Mouse (Mus musculus): ENCODE data around the gene Hibch. TPM values are rescaled to one million over a fixed set of nuclear protein-coding genes. Genes with fewer than 3 reads are reported as not detected.

Gene Hibch
- polyA plus RNA-seq (2012; rRNA removed): 21.0 and 22.7 TPM in 2 replicates

GRCm38 (mm10) chr1:52844782-52845665 is at the start of gene Hibch:
Hibch (plus strand) TSS chr1:52844929.

GRCm38 (mm10) chr1:52816910-52817812 is 27.6 kb upstream of the Hibch start, which contains the start of gene Inpp1:
Inpp1 (minus strand) TSS chr1:52817688.

Other genes with a start within 250 kb of the Hibch start
- gene Nemp2, start 214.2 kb upstream of the Hibch start, polyA plus RNA-seq (2012; rRNA removed): 17.0 and 17.2 TPM in 2 replicates
- 27.4 and 27.7 TPM in 2 replicates for gene Mfsd6, start 117.5 kb upstream of the Hibch start, polyA plus RNA-seq (2012; rRNA removed)
- gene Inpp1, start 27.2 kb upstream of the Hibch start, polyA plus RNA-seq (2012; rRNA removed): 31.3 and 36.2 TPM in 2 replicates
- 3.4 and 4.2 TPM in 2 replicates for gene 1700019D03Rik, start 175.2 kb downstream of the Hibch start, polyA plus RNA-seq (2012; rRNA removed)
- gene Mstn, start 216.7 kb downstream of the Hibch start, polyA plus RNA-seq (2012; rRNA removed): 0.57 and 0.76 TPM in 2 replicates

All from central nervous system, embryonic 18 days (tissue).